Mouse (Mus musculus): Measurements from ENCODE around the gene Alcam. TPM values are rescaled to one million over a fixed set of nuclear protein-coding genes. Genes with fewer than 3 reads are reported as not detected.

Alcam gene
- total and polyA plus RNA-seq, 2 experiments from 2014 or later, result 30.8 to 146 TPM

DNA sequence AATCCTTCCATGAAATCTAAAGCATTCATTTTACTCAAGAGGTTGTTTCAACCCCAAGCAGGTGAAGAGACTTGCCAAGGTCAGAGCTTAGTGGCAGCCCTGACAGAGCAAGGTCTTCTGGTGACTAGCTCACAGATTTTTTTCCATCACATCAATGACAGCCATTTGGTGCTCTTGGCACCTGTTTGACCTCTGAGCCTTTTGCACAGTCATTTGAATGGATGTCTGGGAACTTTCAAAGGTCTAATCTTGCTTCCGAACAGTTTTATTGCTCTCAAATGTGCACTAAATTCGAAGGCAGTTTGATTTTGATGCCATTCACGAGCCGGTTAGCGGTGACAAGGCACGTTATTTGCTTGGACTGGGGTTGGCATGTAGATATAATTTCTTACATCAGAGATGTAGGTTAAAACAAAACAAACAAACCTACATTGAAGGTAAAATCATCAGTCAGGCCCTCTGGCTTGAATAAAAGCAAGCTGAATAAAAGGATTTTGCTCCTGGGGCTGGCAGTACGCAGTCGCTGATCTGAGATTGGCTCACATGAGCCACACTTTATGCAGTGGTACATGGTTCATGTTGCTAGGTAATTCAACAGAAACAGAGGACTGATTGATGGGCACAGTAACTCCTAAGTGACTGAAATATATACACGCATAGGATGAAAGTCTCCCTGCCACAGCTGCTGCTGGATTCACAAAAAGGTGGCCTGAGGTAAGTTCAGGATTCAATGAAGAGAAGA, 150.9 kb downstream of the Alcam start:
- H3K4me1 ChIP-seq (ENCODE audit: insufficient read depth), result peaks cover 4% of the 10 kb centered on the region
- H3K27me3 ChIP-seq (ENCODE audit: insufficient read depth, low read length), result no peaks in the 10 kb centered on the region
- no peak overlapping the region for H3K4me3 ChIP-seq (ENCODE audit: low read depth, low read length)
- 54% methylated on average over 9 of the region's 9 CpGs for WGBS
- H3K9ac ChIP-seq, result no peak overlapping the region
- H3K36me3 ChIP-seq (ENCODE audit: insufficient read depth), result no peaks in the 10 kb centered on the region
- ATAC-seq, result peak; percentile 84
- no peaks in the 10 kb centered on the region for H3K9me3 ChIP-seq (ENCODE audit: low read length)
- DNase-seq, result peak; percentile 21
- no peak for TF ChIP-seq CTCF (IDR thresholded peaks at IDR 0.05; ENCODE audit: low read depth)
- H3K27ac ChIP-seq (ENCODE audit: low read depth, low read length), result no peak overlapping the region
- peak overlapping the region; percentile 6; the same call in 1 of the 2 replicates for H3K4me2 ChIP-seq (ENCODE audit: low read depth)

DNA sequence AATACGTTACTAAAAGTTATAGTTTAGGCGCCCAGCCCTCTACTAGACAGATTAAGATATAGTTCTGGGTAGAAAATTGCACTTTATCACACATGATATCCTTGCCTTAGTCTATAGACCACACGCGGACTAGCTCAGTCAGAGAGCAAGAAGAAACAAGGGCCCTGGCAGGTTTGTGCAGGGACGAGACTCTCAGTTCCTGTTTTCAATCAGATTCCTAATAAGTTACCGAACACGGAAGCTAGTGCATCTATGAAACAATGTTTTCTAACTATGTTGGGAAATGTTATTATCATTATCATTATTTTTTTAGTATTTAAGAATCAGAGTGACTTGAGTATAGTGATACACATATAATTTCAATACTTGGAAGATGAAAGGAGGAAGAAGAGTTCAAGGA, 152.1 kb downstream of the Alcam start:
- Histone ChIP-seq H3K4me3 (ENCODE audit: low read depth, low read length) (no peak overlapping the region), H3K27me3 (ENCODE audit: insufficient read depth, low read length) (no peaks in the 10 kb centered on the region), H3K27ac (ENCODE audit: low read depth, low read length) (no peak overlapping the region), H3K9me3 (ENCODE audit: low read length) (no peaks in the 10 kb centered on the region), H3K4me1 (ENCODE audit: insufficient read depth) (peaks cover 4% of the 10 kb centered on the region), H3K36me3 (ENCODE audit: insufficient read depth) (no peaks in the 10 kb centered on the region), H3K4me2 (ENCODE audit: low read depth) (no peak overlapping the region), H3K9ac (no peak overlapping the region)
- WGBS, result 90% methylated on average over 7 of the region's 7 CpGs
- no peak for DNase-seq
- TF ChIP-seq CTCF (IDR thresholded peaks at IDR 0.05; ENCODE audit: low read depth), result no peak
- no peak for ATAC-seq

DNA sequence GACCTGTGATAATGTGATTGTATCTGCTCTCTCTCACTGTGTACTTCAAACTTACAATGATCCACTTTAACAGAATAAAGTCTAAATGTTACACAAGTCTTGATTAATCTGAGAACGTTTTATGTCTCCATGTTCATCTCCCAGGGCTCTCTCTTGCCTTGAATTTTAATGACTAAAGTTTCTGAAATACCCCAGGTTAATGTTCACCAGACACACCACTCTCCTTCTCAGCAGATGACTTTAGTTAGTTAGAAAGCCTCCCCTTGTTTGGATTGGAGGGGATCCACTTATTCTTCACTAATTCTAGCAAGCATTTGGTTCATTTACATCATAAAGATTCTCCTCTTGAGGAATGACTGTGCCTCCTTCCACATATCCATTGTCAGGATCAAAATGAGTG, 157.5 kb downstream of the Alcam start:
- TF ChIP-seq CTCF (IDR thresholded peaks at IDR 0.05; ENCODE audit: low read depth), result no peak
- 39% methylated on average over 1 of the region's 1 CpGs for WGBS
- Histone ChIP-seq H3K4me3 (ENCODE audit: low read depth, low read length) (no peak overlapping the region), H3K9ac (no peak overlapping the region), H3K27me3 (ENCODE audit: insufficient read depth, low read length) (no peaks in the 10 kb centered on the region), H3K4me2 (ENCODE audit: low read depth) (no peak overlapping the region), H3K4me1 (ENCODE audit: insufficient read depth) (no peaks in the 10 kb centered on the region), H3K9me3 (ENCODE audit: low read length) (no peaks in the 10 kb centered on the region), H3K36me3 (ENCODE audit: insufficient read depth) (no peaks in the 10 kb centered on the region), H3K27ac (ENCODE audit: low read depth, low read length) (no peak overlapping the region)
- DNase-seq (no peak), ATAC-seq (no peak)

DNA sequence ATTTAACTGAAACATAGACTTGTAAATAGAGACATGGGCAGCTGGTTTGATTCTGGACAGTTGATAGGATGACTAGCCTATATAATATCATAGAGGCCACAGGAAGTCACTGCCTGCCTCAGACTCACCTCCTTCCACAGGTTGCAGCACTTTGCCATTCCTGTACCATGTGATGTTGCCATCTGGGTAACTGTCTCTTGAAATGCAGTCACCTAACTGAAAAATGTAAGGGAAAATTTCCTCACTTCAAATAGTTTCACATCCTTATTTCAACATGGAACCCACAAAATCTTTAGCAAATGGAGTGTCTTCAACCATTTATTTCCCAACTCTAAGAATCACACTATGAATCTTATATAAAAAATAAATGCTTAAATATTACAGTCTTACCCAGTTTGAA, 158.3 kb downstream of the Alcam start:
- Histone ChIP-seq H3K4me1 (ENCODE audit: insufficient read depth) (no peaks in the 10 kb centered on the region), H3K9me3 (ENCODE audit: low read length) (no peaks in the 10 kb centered on the region), H3K27me3 (ENCODE audit: insufficient read depth, low read length) (no peaks in the 10 kb centered on the region), H3K9ac (no peak overlapping the region), H3K27ac (ENCODE audit: low read depth, low read length) (no peak overlapping the region), H3K4me3 (ENCODE audit: low read depth, low read length) (no peak overlapping the region), H3K4me2 (ENCODE audit: low read depth) (no peak overlapping the region), H3K36me3 (ENCODE audit: insufficient read depth) (no peaks in the 10 kb centered on the region)
- TF ChIP-seq CTCF (IDR thresholded peaks at IDR 0.05; ENCODE audit: low read depth), result no peak
- ATAC-seq (no peak), DNase-seq (no peak)

DNA sequence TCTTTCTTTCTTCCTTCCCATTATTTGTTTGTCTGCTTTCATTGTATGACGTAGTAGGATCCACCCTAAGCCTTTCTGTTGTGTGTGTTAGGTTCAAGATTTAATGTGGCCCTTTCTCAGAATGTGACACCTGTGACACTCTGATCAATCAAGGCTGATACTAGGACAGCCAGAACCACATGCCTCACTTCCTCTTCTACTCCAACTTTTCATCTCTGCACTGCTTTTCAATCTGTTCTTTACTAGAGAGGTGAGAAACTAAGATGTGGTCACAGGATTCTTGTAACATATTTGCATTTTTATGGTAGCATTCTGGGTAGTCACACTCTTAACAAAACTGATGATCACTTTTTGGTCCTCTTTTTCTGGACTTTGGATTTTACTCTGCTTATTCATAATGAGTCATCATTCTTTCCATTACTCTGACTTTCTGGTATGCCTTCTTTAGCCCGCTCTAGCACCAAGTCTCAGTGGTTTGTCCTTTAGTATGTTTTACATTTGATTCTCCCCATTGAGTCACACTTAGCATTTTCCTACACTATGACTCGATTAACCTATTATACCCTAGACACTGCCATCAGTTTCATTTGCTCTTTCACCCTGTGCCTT, 161.3 kb downstream of the Alcam start:
- Histone ChIP-seq H3K27me3 (ENCODE audit: insufficient read depth, low read length) (no peaks in the 10 kb centered on the region), H3K4me3 (ENCODE audit: low read depth, low read length) (no peak overlapping the region), H3K9ac (no peak overlapping the region), H3K4me2 (ENCODE audit: low read depth) (no peak overlapping the region), H3K36me3 (ENCODE audit: insufficient read depth) (peaks cover 2% of the 10 kb centered on the region; the same call in 1 of the 2 replicates), H3K9me3 (ENCODE audit: low read length) (no peaks in the 10 kb centered on the region), H3K4me1 (ENCODE audit: insufficient read depth) (no peaks in the 10 kb centered on the region), H3K27ac (ENCODE audit: low read depth, low read length) (no peak overlapping the region)
- ATAC-seq, result no peak
- 81% methylated on average over 3 of the region's 3 CpGs for WGBS
- no peak for TF ChIP-seq CTCF (IDR thresholded peaks at IDR 0.05; ENCODE audit: low read depth)
- DNase-seq, result no peak

DNA sequence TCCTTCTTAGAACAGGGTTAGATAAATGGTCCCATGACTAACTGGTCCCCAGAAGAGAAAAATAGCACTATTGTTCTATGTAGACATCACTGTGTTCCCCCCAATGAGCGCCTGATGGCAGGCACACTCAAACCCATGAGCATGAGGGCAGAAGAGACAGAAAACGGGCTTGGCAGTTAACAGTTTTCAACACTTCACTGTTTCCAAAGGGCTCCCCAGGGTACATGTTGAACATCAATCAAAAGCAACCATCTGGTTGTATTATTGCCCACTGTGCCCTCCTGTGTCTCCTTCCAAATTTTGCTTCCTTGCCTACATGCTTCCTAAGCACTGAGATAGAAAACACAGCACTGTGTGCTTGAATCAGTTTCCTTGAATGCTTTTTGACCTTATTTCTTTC, 173.7 kb downstream of the Alcam start:
- H3K9me3 ChIP-seq (ENCODE audit: low read length), result no peaks in the 10 kb centered on the region
- 67% methylated on average over 2 of the region's 2 CpGs for WGBS
- H3K4me1 ChIP-seq (ENCODE audit: insufficient read depth), result no peaks in the 10 kb centered on the region
- H3K27ac ChIP-seq (ENCODE audit: low read depth, low read length), result no peak overlapping the region
- ATAC-seq (no peak), DNase-seq (peak; percentile 7)
- no peak overlapping the region for H3K4me3 ChIP-seq (ENCODE audit: low read depth, low read length)
- no peaks in the 10 kb centered on the region for H3K27me3 ChIP-seq (ENCODE audit: insufficient read depth, low read length)
- no peaks in the 10 kb centered on the region for H3K36me3 ChIP-seq (ENCODE audit: insufficient read depth)
- H3K4me2 ChIP-seq (ENCODE audit: low read depth), result no peak overlapping the region
- no peak for TF ChIP-seq CTCF (IDR thresholded peaks at IDR 0.05; ENCODE audit: low read depth)
- H3K9ac ChIP-seq, result no peak overlapping the region

DNA sequence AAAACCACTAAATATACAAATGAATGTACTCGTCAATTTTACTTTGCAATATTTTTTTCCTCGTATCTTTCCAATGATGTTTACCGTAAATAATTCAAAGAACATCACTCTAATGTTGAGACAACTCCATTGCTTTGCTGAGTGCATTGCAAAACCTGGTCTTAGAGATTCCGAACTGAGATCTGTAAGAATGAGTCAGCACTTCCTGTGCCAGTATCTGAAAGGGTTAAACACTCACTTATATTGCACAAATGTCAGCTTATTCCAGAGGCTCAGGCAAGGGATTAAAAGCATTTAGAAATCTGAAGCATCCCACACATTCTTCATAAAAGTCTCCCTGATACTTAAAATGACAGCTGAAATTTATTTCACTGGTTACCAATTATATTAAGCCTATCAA, 188.8 kb downstream of the Alcam start:
- WGBS, result 88% methylated on average over 4 of the region's 4 CpGs
- no peak for TF ChIP-seq CTCF (IDR thresholded peaks at IDR 0.05; ENCODE audit: low read depth)

More for the DNA sequence above, 188.8 kb downstream of the Alcam start:
- Histone ChIP-seq H3K4me2 (ENCODE audit: low read depth) (no peak overlapping the region), H3K9ac (no peak overlapping the region), H3K27me3 (ENCODE audit: insufficient read depth, low read length) (no peaks in the 10 kb centered on the region), H3K4me3 (ENCODE audit: low read depth, low read length) (no peak overlapping the region), H3K9me3 (ENCODE audit: low read length) (no peaks in the 10 kb centered on the region), H3K27ac (ENCODE audit: low read depth, low read length) (no peak overlapping the region), H3K36me3 (ENCODE audit: insufficient read depth) (peaks cover 8% of the 10 kb centered on the region; the same call in 1 of the 2 replicates), H3K4me1 (ENCODE audit: insufficient read depth) (no peaks in the 10 kb centered on the region)
- DNase-seq (no peak), ATAC-seq (no peak)
